Mouse (Mus musculus) myocyte (in vitro differentiated cells): ENCODE data around the gene Dnajc9.

ENCODE experiments used
- CEBPB ChIP-seq: IDR thresholded peaks from 2 replicates; pipeline ENCODE4 v1.6.1; 2011; ENCODE audit warnings: mild to moderate bottlenecking, moderate library complexity; ENCODE audit not compliant: poor library complexity, insufficient read depth, severe bottlenecking
- MAX ChIP-seq: IDR thresholded peaks from one replicate; pipeline ENCODE4 v1.6.1; 2011; ENCODE audit warnings: low read depth, mild to moderate bottlenecking, control low read depth
- POLR2A ChIP-seq: IDR thresholded peaks from one replicate; pipeline ENCODE4 v1.6.1; 2011; ENCODE audit warnings: low read depth, mild to moderate bottlenecking, control low read depth, moderate library complexity; ENCODE audit not compliant: insufficient read length
- POLR2AphosphoS2 ChIP-seq: IDR thresholded peaks from one replicate; pipeline ENCODE4 v1.6.1; 2011; ENCODE audit warnings: low read depth, control low read depth; ENCODE audit not compliant: insufficient read length
- USF1 ChIP-seq: IDR thresholded peaks from one replicate; pipeline ENCODE4 v1.6.1; 2011; ENCODE audit warnings: low read depth, mild to moderate bottlenecking, control low read depth, moderate library complexity

- TF ChIP-seq USF1 (no peak), MAX (no peak), POLR2A (no peak), CEBPB (no peak), POLR2AphosphoS2 (no peak)
Measured at GRCm38 (mm10) chr14:20368271-20368670, 20.4 kb downstream of the Dnajc9 start.
